Mouse (Mus musculus): ENCODE results near the gene Mlc1.

The Mlc1 gene

GRCm38 (mm10) chr15:88936619-88937290, 42.1 kb downstream of the Mlc1 start:
- peak in 1 of 2 experiments; percentile 26 for DNase-seq

- no peak for DNase-seq
Observed at GRCm38 (mm10) chr15:88934141-88934540, 44.7 kb downstream of the Mlc1 start.

GRCm38 (mm10) chr15:88932667-88933066, 46.1 kb downstream of the Mlc1 start:
- no peak for DNase-seq

GRCm38 (mm10) chr15:88921992-88922310, 56.9 kb downstream of the Mlc1 start:
- no peak for DNase-seq

GRCm38 (mm10) chr15:88921131-88921991, 57.4 kb downstream of the Mlc1 start:
- peak; percentile 92 to 93 for DNase-seq

- no peak for DNase-seq
Observed at GRCm38 (mm10) chr15:88920065-88920464, 58.7 kb downstream of the Mlc1 start.

- DNase-seq = no peak
Observed at GRCm38 (mm10) chr15:88919328-88919727, 59.5 kb downstream of the Mlc1 start.

- DNase-seq = no peak
Observed at GRCm38 (mm10) chr15:88917126-88917525, 61.7 kb downstream of the Mlc1 start.

- no peak for DNase-seq
Observed at GRCm38 (mm10) chr15:88916366-88916765, 62.4 kb downstream of the Mlc1 start.

- DNase-seq = no peak
Observed at GRCm38 (mm10) chr15:88915046-88915445, 63.8 kb downstream of the Mlc1 start.

GRCm38 (mm10) chr15:88906347-88906746, 72.5 kb downstream of the Mlc1 start:
- no peak for DNase-seq
